Mouse (Mus musculus): ENCODE measurements around the gene Cpt1a.

The Cpt1a gene

DNA sequence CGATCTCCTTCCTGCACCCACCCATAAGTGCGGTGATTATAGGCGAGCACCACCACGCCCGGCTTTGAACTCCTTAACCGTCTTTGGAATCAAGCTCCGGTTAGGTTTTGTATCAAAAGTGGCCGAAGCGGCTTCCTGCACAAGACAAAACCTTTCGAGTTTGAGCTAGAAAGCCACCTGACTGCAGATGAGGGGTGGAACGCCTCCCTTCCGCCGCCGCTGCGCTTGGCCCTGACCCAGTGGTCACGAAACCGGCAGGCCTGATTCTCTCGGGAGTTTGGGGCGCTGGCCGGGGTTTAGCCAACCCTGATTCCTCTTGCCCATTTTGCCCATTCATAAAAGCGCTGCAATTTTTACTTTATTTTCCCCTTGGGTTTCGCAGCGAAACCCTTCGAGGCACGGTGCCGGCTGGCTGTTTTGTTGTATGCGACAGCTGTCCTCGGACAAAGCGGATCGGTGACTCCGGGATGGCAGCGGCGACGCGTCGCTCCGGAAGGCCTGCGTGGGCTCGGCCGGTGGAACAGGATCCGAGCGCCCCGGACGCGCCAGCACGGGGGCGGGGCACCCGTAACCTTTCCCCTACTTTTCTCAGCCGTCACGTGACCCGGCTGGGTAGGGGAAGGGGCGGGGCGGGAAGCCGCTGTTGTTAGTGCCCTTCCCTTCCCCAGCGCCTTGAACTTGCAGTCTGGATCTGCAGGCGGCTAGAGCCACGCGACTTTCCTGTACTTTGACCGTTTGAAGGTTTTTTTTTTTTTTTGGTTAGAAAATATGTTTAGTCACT, 3.0 kb downstream of the Cpt1a start:
- DNase-seq (ENCODE audit: low spot score in 2 of 2) = peak; percentile 37 to 39

DNA sequence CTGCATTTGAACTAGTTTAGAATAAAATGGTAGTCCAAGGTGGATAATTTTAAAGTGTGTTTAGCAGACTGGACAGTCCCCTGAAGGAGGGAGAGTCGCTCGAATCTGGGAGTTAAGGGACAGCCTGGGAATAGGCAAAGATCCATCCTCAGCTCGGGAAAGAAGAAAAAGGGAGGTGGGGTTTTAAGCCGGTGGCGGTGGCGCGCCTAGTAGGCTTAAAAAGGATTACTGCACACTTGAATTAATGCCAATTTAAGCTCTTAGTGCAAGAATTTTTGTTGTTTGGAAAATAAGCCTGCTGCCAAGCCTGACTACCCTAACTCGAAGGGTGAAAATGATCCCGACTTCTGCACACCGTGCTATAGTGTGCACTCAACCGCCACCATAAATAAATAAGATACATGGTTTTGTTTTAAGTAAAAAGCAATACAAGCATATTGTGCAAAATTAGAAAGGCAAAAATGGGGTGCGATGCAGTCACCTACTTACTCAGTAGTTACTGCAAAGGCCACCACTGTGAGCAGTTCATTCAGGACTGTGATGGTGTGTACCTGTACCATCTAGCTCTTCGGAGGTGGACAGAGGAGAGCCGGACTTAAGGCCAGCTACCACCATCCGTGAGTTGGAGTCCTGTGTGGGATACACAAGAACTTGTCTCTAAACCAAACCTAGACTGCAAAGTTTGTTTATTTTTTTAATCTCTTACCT, 3.8 kb downstream of the Cpt1a start:
- DNase-seq (ENCODE audit: low spot score in 2 of 2) = no peak

DNA sequence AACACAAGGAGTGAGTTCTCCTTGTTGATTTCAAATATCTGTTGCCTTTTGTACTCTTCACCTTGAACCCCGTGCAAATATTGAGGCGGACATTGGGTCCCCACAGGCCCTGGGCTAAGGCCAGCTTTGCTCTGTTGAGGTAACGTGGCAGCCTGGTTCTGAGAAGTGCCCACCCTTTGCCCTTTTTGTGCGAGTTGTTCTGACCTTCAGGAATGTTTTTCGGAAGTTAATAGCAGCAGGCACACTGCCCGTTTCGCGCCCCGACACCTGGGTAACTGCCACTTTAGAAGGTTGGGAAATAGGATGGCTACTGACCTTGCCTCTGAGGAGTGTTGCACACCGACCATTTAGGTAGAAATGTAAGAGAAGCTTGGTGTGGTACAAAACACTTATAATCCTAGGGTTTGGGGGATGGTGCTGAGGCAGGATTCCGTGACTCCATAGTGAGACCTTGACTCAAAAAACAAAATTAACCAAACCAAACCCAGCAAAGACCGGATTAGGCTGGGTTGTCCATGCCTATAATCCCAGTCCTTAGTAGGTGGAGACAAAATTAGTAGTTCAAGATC, 4.4 kb downstream of the Cpt1a start:
- no peak for DNase-seq (ENCODE audit: low spot score in 2 of 2)

DNA sequence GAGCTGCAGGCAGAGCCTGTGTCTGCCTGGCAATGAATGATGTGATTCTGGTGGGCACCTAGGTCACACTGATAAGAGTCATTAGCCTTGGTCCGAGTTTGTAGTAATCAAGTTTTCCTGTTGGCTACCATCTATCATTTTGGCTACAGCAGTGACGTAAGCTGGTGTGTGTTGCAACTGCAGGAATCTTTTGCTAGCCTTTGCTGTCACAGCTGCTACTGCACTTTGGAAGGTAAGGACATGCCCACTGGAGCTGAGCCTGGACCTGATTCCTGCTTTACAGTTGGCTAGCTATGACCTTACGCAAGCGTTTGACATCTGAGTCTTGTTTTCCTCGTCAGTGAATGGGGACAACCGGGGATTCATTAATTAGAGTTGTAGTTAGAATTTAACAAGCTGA, 11.1 kb downstream of the Cpt1a start:
- DNase-seq (ENCODE audit: low spot score in 2 of 2) = no peak

DNA sequence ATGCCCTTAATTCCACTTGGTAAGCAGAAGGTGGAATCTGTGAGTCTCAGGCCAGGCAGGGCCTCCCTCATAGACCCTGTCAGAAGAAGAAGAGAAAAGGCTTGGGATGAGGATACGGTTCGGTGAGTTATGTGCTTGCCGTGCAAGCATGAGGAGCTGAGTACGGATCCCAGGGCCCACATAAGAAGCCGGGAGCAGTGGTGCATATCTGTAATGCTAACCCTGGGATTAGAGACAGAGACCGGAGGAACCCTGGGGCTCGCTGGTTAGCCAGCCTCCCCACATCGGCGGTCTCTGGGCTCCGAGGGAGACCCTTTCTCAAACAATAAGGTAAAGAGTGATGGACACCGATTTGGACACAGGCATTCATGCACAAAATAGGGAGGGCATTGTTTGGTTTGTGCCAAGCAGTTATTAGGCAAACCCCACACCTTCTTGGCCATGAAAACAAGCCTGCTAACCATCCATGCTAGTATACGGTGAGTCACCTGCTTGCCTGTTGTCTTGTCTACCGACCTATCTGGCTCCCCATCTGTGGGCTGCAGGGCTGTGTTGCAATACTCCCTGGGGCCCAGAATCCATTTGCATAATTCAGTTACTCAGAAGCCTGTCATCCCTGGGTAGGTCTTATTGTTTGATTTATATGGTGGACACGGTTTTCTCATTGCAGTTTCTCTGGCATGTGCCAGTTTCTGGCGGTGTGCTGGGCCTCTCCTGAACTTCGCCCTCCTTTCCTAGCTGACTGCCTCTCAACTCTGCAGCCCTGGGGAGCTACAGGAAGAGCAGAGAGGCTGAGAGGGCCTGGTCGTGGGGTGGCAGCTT, 11.8 kb downstream of the Cpt1a start:
- DNase-seq (ENCODE audit: low spot score in 2 of 2) = no peak

DNA sequence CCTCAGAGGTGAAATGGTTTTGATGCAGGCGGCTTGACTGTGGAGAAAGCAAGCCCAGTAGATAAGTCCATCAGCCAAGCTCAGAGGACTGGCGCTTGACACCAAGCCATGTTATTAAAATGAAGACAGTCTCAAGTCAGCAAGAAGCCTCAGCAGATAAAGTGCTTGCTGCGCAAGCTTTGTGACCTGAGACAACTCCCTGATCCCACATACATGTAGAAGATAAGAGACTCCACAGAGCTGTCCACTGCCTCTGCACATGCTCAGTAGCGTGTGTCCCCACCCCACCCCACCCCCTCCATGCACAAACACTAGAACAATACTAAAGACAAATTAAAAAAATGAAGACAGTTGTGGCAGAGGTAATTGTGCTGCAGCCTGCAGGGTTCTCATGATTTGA, 12.4 kb downstream of the Cpt1a start:
- no peak for DNase-seq (ENCODE audit: low spot score in 2 of 2)

DNA sequence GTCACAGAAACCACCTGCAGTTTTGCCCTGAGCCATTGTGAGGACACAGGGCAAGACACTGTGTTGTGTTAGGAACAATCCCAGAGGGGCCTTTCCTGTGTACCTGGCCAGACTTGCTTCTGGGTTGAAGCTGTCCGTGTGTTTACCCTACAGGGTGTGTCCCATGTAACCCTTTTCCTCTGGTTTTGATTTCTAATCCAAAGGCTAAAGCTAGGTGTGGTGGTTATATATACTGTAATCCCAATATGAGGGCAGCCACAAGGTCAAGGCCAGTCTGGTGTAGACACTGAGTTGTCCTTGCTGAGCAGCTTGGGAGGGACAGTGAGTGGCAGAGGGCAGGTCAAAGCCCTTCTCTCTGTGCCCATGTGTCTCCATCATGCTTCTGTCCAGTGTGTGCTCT, 13.8 kb downstream of the Cpt1a start:
- no peak for DNase-seq (ENCODE audit: low spot score in 2 of 2)

DNA sequence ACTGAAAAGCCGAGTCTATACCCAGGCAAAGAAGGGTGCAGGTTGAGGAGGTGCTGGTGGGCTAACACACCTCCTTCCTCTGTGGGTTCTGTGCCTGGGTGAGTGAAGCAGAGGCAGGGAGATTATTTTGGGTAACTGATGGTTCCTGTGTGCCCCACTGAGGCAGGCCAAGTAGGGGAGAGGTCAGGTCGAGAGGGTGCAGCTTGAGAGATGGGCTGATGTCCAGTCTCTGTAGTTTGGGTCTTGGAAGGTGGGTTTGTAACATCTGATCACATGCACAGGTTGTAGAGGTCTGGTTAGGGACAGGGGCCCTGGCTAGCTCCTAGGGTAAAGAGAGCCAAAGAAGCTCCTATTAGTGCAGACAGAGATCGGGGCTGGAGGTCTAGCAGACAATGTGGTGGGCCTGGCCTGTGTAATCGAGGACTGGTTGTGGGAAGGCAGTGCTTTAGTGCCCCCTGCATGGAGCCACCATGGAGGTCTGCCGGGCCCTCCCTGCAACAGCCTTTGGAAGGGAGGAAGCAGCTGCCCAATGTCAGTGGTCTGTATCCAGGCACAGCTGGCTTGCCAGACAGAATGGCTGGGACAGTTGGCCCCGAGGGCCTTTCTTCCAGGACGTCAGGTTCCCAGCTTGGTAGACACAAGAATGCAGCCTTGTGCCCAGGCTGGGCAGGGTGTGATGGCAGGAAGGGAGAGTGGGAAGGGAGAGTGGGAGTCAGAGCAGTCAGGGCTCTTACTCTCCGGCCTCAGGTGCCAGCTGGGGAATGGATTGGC, 14.5 kb downstream of the Cpt1a start:
- no peak for DNase-seq (ENCODE audit: low spot score in 2 of 2)

DNA sequence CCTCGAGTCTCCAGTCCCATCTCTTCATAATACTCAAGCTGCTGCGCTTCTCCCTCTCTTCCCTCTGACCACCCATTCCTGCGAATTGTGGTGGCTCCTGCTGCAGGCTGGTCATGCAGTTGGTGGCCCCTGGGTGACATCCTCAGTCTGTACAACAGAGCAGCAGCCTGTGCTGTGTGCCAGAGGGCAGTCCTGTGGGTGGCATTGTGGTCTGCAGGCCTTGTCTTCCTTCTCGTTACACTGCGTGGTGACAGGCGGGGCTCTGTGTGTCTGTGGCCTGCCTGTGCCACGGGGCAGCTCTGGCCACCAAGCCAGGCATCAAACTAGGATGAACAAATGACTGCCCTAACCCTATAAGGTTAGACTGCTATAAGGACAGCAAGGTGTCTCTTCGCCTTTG, 17.1 kb downstream of the Cpt1a start:
- no peak for DNase-seq (ENCODE audit: low spot score in 2 of 2)

DNA sequence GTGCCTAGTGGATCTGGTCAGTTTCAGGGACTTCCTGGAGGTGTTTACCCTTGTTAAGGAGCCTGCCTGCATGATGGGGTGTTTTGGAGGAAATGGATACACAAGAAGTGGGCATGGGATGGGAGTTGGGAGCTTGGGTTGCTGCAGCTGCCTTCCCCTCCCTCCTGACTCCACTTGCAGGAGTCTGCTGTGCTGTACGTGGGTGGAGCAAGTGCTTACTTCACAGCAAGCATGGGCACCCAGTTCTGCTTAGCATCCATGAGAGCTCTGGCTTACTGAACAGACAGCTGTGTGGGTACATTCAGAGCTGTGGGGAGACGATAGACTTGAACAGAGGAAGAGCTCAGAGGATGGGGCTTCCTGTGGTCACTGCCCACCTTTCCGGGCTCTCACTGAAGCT, 18.9 kb downstream of the Cpt1a start:
- DNase-seq (ENCODE audit: low spot score in 2 of 2) = no peak

DNA sequence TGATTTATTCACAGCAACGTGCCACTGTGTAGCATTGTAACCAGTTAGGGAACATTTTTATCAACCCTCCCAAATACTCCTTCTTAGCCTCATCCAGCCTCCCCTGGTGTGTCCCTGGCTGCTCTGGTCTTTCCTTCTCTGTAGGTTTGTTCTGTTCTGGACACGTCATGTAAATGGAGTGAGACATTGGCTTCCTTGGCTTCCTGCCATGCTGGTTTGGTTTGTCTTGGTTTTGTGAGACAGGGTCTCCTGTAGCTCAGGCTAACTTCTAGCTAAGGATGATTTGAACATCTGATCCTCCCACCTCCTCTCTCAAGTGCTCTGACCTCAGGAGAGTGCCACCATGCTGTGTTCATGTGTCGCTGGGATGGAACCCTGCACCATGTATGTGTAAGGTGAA, 21.8 kb downstream of the Cpt1a start:
- DNase-seq (ENCODE audit: low spot score in 2 of 2) = no peak

DNA sequence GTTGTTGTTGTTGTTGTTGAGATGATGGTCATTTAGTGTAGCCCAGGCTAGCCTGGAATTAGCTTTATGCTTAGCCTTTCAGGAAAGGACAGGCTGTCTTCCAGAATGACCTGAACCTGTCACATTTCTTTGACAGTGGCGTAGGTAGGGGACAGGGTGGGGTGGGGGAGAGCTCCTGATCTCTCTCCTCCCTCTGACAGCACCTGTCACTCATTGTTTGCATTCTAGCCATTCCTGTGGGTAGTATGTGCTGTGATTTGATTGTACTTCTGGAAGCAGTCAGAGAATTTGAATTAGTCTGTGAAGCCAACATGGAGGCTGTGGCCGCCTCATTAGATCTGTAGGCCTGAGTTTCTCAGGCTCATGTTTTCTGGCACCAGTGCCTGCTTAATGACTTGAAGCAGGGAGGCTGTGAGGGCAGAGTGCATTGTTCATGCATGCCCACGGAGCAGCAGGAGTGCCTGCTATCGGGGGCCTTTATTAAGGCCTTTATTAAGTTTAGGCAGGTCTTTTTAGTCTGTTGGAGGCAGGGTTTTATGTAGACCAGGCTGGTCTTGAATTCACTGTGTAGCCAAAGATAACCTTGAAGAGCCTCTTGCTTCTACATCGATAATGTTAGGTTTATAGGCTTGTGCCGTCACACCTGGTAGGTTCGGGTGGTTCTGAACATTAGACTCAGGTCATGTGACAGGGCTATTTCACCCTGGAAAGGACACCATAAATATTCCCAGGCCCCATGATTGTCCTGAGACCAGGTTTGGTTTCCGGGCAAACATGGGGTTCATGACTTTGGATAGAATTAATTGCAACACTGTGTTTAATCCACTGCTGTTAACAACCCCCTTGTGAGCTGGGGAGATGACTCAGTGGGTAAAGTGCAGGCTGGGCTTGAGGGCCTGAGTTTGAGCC, 22.8 kb downstream of the Cpt1a start:
- no peak for DNase-seq (ENCODE audit: low spot score in 2 of 2)

DNA sequence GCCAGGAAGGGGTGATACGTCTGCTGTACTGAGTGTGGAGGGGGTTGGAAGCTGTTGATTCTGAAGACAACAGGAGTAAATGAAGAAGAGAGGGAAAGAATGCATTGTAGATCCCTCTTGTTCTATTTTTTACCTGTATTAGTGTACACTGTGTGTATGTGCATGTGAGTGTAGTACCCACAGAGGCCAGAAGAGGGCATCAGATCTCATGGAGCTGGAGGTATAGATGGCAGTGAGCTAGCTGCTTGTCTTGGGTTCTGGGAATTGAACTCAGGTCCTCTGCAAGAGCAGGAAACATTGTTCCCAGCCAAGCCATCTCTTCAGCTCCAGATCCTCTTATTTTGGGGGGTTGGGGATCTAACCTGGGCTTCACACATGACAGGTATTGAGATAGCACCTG, 25.6 kb downstream of the Cpt1a start:
- DNase-seq (ENCODE audit: low spot score in 2 of 2) = no peak

DNA sequence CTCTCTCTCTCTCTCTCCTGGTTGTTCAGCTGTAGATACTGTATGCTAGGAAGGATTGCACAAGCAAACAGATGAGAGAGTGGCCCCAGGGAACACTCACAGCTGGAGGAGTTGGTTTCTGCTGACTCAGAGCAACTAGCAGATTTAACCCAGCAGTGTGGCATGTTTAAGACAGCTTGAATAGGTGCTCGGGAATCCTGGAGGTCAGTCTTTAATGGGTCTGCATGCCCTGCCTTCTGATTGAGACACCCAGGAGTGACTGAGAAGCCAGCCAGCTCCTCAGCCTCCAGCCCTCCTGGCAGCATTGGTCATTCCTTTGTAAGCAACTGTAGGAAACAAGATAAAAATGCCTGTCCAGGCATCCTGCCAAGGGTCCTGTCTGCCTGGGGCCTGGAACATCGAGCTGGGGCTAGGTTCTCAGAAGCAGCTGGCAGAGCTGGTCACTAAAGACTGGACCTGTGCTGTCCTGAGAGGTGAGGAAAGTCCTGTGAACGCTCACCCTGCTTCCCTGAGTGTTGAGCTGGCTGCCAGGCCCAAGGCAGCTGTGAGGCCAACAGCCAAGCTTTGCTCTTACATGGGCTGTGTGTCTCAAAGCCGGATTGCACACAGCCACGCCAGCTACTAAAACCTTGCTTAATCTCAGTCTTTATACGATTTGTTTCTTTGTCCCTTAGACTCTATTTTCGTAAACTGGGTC, 31.4 kb downstream of the Cpt1a start:
- DNase-seq (ENCODE audit: low spot score in 2 of 2) = no peak

DNA sequence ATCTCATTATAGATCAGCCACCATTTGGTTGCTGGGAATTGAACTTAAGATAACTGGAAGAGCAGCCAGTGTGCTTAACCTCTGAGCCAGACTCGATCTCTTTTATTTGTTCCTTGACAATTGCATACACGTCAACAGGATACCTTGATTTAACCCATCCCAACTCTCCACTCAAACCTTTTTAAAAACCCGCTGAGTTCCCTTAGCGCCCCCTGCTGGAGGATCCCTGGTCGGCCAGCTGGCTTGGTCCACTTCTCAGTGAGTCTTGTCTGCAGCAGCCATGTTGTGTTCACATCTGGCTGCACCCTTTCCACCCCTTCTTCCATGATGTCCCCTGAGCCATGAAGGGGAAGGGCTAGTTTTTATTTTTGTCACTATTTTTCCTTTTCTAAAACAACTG, 33.0 kb downstream of the Cpt1a start:
- DNase-seq (ENCODE audit: low spot score in 2 of 2) = no peak

DNA sequence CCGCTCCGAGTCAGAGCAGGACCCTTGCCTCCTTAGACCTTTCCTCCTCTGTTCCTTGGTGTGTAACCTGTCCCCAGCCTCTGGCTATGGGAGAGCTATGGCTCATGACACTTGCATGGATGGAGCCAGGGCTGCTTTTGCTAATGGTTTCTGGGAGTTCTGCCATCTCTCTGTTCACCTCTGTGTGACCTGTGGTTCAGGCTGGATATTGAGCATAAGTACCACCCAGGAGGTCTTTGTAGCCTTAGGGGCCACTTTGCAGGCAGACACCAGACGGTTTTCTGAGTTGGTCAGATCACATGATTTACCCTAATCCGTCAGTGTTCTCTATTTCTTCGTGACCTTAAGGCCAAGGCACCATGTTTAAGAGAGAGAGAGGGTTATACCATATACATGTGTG, 34.4 kb downstream of the Cpt1a start:
- DNase-seq (ENCODE audit: low spot score in 2 of 2) = no peak

DNA sequence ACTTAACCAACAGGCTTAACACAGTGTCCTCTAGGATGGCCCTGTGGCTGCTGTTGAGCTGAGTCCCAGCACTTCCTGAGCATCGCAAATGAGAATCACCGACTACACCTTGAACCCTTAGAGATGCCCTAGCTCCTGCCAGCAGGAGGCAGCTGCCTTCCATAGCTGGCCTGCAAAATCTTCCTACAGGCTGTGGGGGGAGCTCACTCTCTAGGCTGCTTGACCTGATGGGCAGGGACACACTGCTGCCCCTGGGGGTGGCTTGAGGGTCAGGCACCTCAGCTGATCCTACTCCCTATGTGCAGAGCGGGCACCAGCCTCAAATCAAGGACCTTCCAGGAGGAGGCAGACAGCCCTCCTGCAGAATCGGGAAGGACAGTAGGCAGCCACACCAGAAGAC, 35.5 kb downstream of the Cpt1a start:
- DNase-seq (ENCODE audit: low spot score in 2 of 2) = no peak

DNA sequence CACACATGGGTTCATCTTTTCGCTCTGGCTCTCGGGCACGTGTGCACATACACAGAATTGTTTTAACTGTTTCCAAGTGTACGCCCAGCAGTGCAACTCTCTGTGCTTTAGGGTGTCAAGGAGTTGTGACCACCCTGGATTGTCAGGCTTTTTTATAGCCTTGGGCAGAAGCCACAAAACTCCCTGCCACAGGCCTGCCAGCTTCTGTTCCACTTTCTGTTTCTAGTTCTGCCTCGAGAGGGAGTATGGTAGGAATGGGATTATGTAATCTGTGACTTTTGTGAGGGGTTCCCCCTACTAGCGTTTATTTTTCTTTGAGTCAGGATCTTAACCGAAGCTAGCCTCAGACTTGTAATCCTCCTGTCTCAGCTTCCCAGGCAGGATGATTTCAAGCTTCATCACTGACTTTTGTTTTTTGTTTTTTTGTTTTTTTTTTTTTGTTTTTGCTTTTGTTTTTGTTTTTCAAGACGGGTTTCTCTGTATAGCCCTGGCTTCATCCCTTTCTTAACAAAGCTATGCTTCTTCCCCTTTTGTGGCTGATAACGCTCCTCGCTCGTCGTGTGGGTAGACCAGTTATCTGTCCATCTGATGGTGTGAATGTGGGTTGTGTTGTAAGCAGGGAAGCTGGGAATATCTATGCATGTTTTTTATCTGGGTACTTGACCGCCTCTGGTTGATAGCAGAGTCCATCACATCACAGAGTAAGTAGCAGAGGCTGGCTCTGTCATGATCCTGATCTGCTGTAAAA, 37.9 kb downstream of the Cpt1a start:
- no peak for DNase-seq (ENCODE audit: low spot score in 2 of 2)

DNA sequence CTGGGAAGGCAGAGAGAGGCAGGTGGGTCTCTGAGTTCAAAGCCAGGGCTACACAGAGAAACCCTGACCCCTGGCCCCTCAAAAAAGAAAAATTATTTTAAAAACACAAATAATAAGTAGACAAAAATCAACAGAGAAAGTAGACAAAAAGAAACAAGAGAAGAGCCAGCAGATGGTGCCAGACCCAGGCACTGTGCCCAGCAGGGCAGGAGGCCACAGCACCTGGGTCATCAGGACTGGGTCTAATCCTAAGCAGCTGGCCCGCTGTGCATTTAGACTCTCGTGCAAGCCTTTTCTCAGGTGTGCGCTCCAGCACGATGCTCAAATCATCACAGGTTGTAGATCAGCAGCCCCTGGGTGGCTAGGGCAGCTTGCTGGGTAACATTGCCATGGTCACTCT, 41.4 kb downstream of the Cpt1a start:
- DNase-seq (ENCODE audit: low spot score in 2 of 2) = no peak
